Mouse (Mus musculus): ENCODE data around the gene Mdga1. TPM values are rescaled to one million over a fixed set of nuclear protein-coding genes. Genes with fewer than 3 reads are reported as not detected.
A peak's percentile ranks its signal among the peaks of the same experiment; 100 is the strongest.

Mdga1 gene
- polyA plus RNA-seq, 1 experiment from 2014 or later, result 17.7 TPM

GRCm38 (mm10) chr17:29951100-29951499, 18.8 kb downstream of the Mdga1 start:
- no peaks in the 10 kb centered on the region for H3K27me3 ChIP-seq
- in situ Hi-C loops (cut with MboI; ENCODE audit: low pct_unique_long_range_greater_than_20kb), result no loop called here
- DNase-seq (ENCODE audit: low read depth, low spot score), result no peak
- CTCF ChIA-PET, result no interaction called here
- POLR2A ChIA-PET, result interaction anchor here (0.9 kb wide), 1 partner anchor 22 kb away, joined by 3 read pairs; no protein-coding TSS in a partner anchor
- ATAC-seq, result no peak
- no peak for TF ChIP-seq CTCF (IDR thresholded peaks at IDR 0.05)

- POLR2A ChIA-PET, result no interaction called here
- ATAC-seq, result no peak
- no peak for TF ChIP-seq CTCF (IDR thresholded peaks at IDR 0.05)
- no peaks in the 10 kb centered on the region for H3K27me3 ChIP-seq
- no peak for DNase-seq (ENCODE audit: low read depth, low spot score)
- in situ Hi-C loops (cut with MboI; ENCODE audit: low pct_unique_long_range_greater_than_20kb), result no loop called here
- CTCF ChIA-PET, result no interaction called here
Measured at GRCm38 (mm10) chr17:29950574-29950973, 19.3 kb downstream of the Mdga1 start.

- CTCF ChIA-PET, result interaction anchor here (1.4 kb wide), 1 partner anchor 14 kb away, joined by 3 read pairs; no protein-coding TSS in a partner anchor
- no peak for TF ChIP-seq CTCF (IDR thresholded peaks at IDR 0.05)
- H3K27me3 ChIP-seq, result no peaks in the 10 kb centered on the region
- DNase-seq (ENCODE audit: low read depth, low spot score), result no peak
- no peak for ATAC-seq
- in situ Hi-C loops (cut with MboI; ENCODE audit: low pct_unique_long_range_greater_than_20kb), result no loop called here
- POLR2A ChIA-PET, result no interaction called here
Measured at GRCm38 (mm10) chr17:29947271-29947714, 22.6 kb downstream of the Mdga1 start.

- TF ChIP-seq CTCF (IDR thresholded peaks at IDR 0.05), result no peak
- no peak for DNase-seq (ENCODE audit: low read depth, low spot score)
- ChIA-PET POLR2A (no interaction called here), CTCF (no interaction called here)
- in situ Hi-C loops (cut with MboI; ENCODE audit: low pct_unique_long_range_greater_than_20kb), result no loop called here
- no peak for ATAC-seq
- no peaks in the 10 kb centered on the region for H3K27me3 ChIP-seq
Measured at GRCm38 (mm10) chr17:29944376-29944775, 25.5 kb downstream of the Mdga1 start.

GRCm38 (mm10) chr17:29939011-29939410, 30.9 kb downstream of the Mdga1 start:
- TF ChIP-seq CTCF (IDR thresholded peaks at IDR 0.05), result no peak
- POLR2A ChIA-PET, result interaction anchor here (0.5 kb wide), 1 partner anchor 13 kb away, joined by 5 read pairs; no protein-coding TSS in a partner anchor
- in situ Hi-C loops (cut with MboI; ENCODE audit: low pct_unique_long_range_greater_than_20kb), result no loop called here
- no peak for DNase-seq (ENCODE audit: low read depth, low spot score)
- CTCF ChIA-PET, result no interaction called here
- H3K27me3 ChIP-seq, result no peaks in the 10 kb centered on the region
- no peak for ATAC-seq

- no peaks in the 10 kb centered on the region for H3K27me3 ChIP-seq
- no peak for TF ChIP-seq CTCF (IDR thresholded peaks at IDR 0.05)
- POLR2A ChIA-PET, result no interaction called here
- ATAC-seq (no peak), DNase-seq (ENCODE audit: low read depth, low spot score) (no peak)
- in situ Hi-C loops (cut with MboI; ENCODE audit: low pct_unique_long_range_greater_than_20kb), result no loop called here
- CTCF ChIA-PET, result interaction anchor here (1.1 kb wide), 1 partner anchor 38 kb away, joined by 3 read pairs; no protein-coding TSS in a partner anchor
Measured at GRCm38 (mm10) chr17:29937350-29937781, 32.5 kb downstream of the Mdga1 start.

GRCm38 (mm10) chr17:29934133-29934851, 35.6 kb downstream of the Mdga1 start:
- H3K27me3 ChIP-seq, result no peaks in the 10 kb centered on the region
- ATAC-seq, result no peak
- POLR2A ChIA-PET, result no interaction called here

GRCm38 (mm10) chr17:29932753-29933152, 37.1 kb downstream of the Mdga1 start:
- no peak for ATAC-seq
- TF ChIP-seq CTCF (IDR thresholded peaks at IDR 0.05), result no peak
- in situ Hi-C loops (cut with MboI; ENCODE audit: low pct_unique_long_range_greater_than_20kb), result no loop called here

More at GRCm38 (mm10) chr17:29934133-29934851, 35.6 kb downstream of the Mdga1 start:
- DNase-seq (ENCODE audit: low read depth, low spot score), result no peak
- CTCF ChIA-PET, result no interaction called here
- no peak for TF ChIP-seq CTCF (IDR thresholded peaks at IDR 0.05)
- in situ Hi-C loops (cut with MboI; ENCODE audit: low pct_unique_long_range_greater_than_20kb), result no loop called here

GRCm38 (mm10) chr17:29931224-29931945, 38.5 kb downstream of the Mdga1 start:
- in situ Hi-C loops (cut with MboI; ENCODE audit: low pct_unique_long_range_greater_than_20kb), result no loop called here
- POLR2A ChIA-PET, result interaction anchor here (0.5 kb wide), 1 partner anchor 29 kb away, joined by 5 read pairs; no protein-coding TSS in a partner anchor
- DNase-seq (ENCODE audit: low read depth, low spot score) (no peak), ATAC-seq (no peak)
- H3K27me3 ChIP-seq, result no peaks in the 10 kb centered on the region
- CTCF ChIA-PET, result no interaction called here
- TF ChIP-seq CTCF (IDR thresholded peaks at IDR 0.05), result no peak

More at GRCm38 (mm10) chr17:29932753-29933152, 37.1 kb downstream of the Mdga1 start:
- DNase-seq (ENCODE audit: low read depth, low spot score), result no peak
- no peaks in the 10 kb centered on the region for H3K27me3 ChIP-seq
- CTCF ChIA-PET, result no interaction called here
- POLR2A ChIA-PET, result interaction anchor here (0.5 kb wide), 1 partner anchor 171 kb away, joined by 4 read pairs; no protein-coding TSS in a partner anchor

GRCm38 (mm10) chr17:29928751-29929237, 41.1 kb downstream of the Mdga1 start:
- POLR2A ChIA-PET, result interaction anchor here (1.1 kb wide), 1 partner anchor 23 kb away, joined by 3 read pairs; no protein-coding TSS in a partner anchor
- DNase-seq (ENCODE audit: low read depth, low spot score), result peak; percentile 10
- TF ChIP-seq CTCF (IDR thresholded peaks at IDR 0.05), result peak; percentile 74
- ATAC-seq, result peak; percentile 54
- in situ Hi-C loops (cut with MboI; ENCODE audit: low pct_unique_long_range_greater_than_20kb), result no loop called here
- H3K27me3 ChIP-seq, result no peaks in the 10 kb centered on the region
- CTCF ChIA-PET, result no interaction called here

Measured in Patski (cell line).